Mouse (Mus musculus) liver, embryonic 18 days (tissue): Measurements from ENCODE around the gene 1810062G17Rik. TPM values are rescaled to one million over a fixed set of nuclear protein-coding genes. Genes with fewer than 3 reads are reported as not detected.

Experiments
- polyA plus RNA-seq: library from polyadenylated mRNA; depleted of rRNA; stranded (reverse); fragments of >200 nt; gene quantifications from 2 replicates; pipeline ENCODE4 v1.2.3, GENCODE M21; 2012; rRNA removed

Gene 1810062G17Rik
- polyA plus RNA-seq, result 2.2 and 3.1 TPM in 2 replicates

GRCm38 (mm10) chr3:36475532-36476087 lies at the start of gene 1810062G17Rik, which contains the start of gene Anxa5:
Gene 1810062G17Rik (plus strand): TSS chr3:36475937.
Gene Anxa5 (minus strand): TSS chr3:36475894.

GRCm38 (mm10) chr3:36521073-36522060 lies 45.6 kb downstream of the 1810062G17Rik start, which contains the start of gene Gm11549:
Gene Gm11549 (minus strand): TSS chr3:36521813.

Other genes starting within 250 kb of the 1810062G17Rik start
- 72.7 and 80.8 TPM in 2 replicates for gene Anxa5, start within 50 bp of the 1810062G17Rik start, polyA plus RNA-seq
- not detected in 2 replicates for gene Gm11549, start 45.9 kb downstream of the 1810062G17Rik start, polyA plus RNA-seq
- gene Exosc9, start 76.7 kb downstream of the 1810062G17Rik start, polyA plus RNA-seq, result 15.4 and 15.5 TPM in 2 replicates
- 68.7 and 69.3 TPM in 2 replicates for gene Ccna2, start 96.2 kb downstream of the 1810062G17Rik start, polyA plus RNA-seq
- gene Bbs7, start 137.5 kb downstream of the 1810062G17Rik start, polyA plus RNA-seq, result 3.1 and 3.5 TPM in 2 replicates
- 0.29 and 0.53 TPM in 2 replicates for gene Trpc3, start 214.2 kb downstream of the 1810062G17Rik start, polyA plus RNA-seq